Mouse (Mus musculus) CH12.LX (cell line): ENCODE data around the gene Scel.

Experiments used
- BHLHE40 ChIP-seq: IDR thresholded peaks from 2 replicates; pipeline ENCODE4 v1.6.1; 2011; ENCODE audit warnings: mild to moderate bottlenecking, low read depth, low read length, improper control_type of control experiment
- CTCF ChIP-seq, 2 experiments: IDR thresholded peaks in 1 of 2; conservative IDR thresholded peaks in 1 of 2; 2 replicates each; pipeline ENCODE4 v1.5.1; 2011 to 2012; ENCODE audit warnings: low read depth in 2 of 2, low read length in 2 of 2, improper control_type of control experiment in 1 of 2, inconsistent platforms in 1 of 2, mild to moderate bottlenecking in 1 of 2, moderate library complexity in 1 of 2
- E2F4 ChIP-seq: IDR thresholded peaks from 2 replicates; pipeline ENCODE4 v1.6.1; 2011; ENCODE audit warnings: low read depth, low read length, improper control_type of control experiment; ENCODE audit not compliant: insufficient replicate concordance
- ELF1 ChIP-seq: IDR thresholded peaks from 2 replicates; pipeline ENCODE4 v1.6.1; 2014; ENCODE audit warnings: low read depth, mild to moderate bottlenecking, inconsistent platforms, low read length, improper control_type of control experiment
- JUND ChIP-seq: conservative IDR thresholded peaks from 2 replicates; pipeline ENCODE4 v1.6.1; 2011; ENCODE audit warnings: low read depth, low read length, improper control_type of control experiment
- MAZ ChIP-seq: IDR thresholded peaks from 2 replicates; pipeline ENCODE4 v1.6.1; 2012; ENCODE audit warnings: low read depth, mild to moderate bottlenecking, inconsistent platforms, low read length, improper control_type of control experiment, moderate library complexity
- MYC ChIP-seq: IDR thresholded peaks from 2 replicates; pipeline ENCODE4 v1.6.1; 2011; ENCODE audit warnings: low read depth, mild to moderate bottlenecking, improper control_type of control experiment, low read length
- PAX5 ChIP-seq: IDR thresholded peaks from 2 replicates; pipeline ENCODE4 v1.6.1; 2012; ENCODE audit warnings: low read length, inconsistent platforms, mixed read lengths
- POLR2A ChIP-seq: IDR thresholded peaks from 2 replicates; pipeline ENCODE4 v1.6.1; 2011; ENCODE audit warnings: low read depth, mild to moderate bottlenecking, improper control_type of control experiment, low read length
- SIN3A ChIP-seq: IDR thresholded peaks from 2 replicates; pipeline ENCODE4 v1.6.1; 2012; ENCODE audit warnings: low read length, improper control_type of control experiment, inconsistent platforms
- UBTF ChIP-seq: IDR thresholded peaks from 2 replicates; pipeline ENCODE4 v1.6.1; 2012; ENCODE audit warnings: low read depth, mild to moderate bottlenecking, inconsistent platforms, low read length, improper control_type of control experiment, moderate library complexity
- USF1 ChIP-seq: IDR thresholded peaks from 2 replicates; pipeline ENCODE4 v1.6.1; 2014; ENCODE audit warnings: low read depth, mild to moderate bottlenecking, inconsistent platforms, low read length, improper control_type of control experiment
- ZMIZ1 ChIP-seq: IDR thresholded peaks from 2 replicates; pipeline ENCODE4 v1.6.1; 2012; ENCODE audit warnings: low read depth, mild to moderate bottlenecking, inconsistent platforms, low read length, improper control_type of control experiment

DNA sequence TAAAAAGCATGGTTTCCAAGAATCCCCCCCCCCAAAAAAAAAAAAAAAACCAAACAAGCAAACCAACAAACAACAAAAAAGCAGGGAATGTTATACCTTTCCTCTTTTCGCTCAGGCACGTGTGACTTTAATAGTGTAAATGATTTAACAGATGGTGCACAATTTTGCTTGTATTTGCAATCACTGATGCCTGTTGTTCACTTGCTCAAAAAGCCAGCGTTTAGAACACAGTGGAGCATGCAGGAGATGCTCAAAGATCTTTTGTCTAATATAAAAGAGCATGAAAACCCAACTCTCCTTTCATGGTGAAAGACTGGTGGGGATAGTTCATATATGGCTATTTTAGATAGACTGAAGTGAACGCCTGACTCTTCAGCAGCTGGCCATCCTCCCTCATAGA lies 136.2 kb downstream of the Scel start:
- no peak for TF ChIP-seq SIN3A
- TF ChIP-seq CTCF (conservative IDR thresholded peaks at IDR 0.05 in 1 of 2, IDR thresholded peaks at IDR 0.05 in 1 of 2; ENCODE audit: low read depth in 2 of 2, low read length in 2 of 2): no peak
- no peak for TF ChIP-seq UBTF
- peak; percentile 9; the same call in 1 of the 2 replicates for TF ChIP-seq MAZ
- no peak for TF ChIP-seq MYC
- TF ChIP-seq JUND: no peak
- no peak for TF ChIP-seq E2F4
- TF ChIP-seq USF1: no peak
- no peak for TF ChIP-seq POLR2A
- TF ChIP-seq PAX5: no peak
- no peak; the same call in 1 of the 2 replicates for TF ChIP-seq ZMIZ1
- TF ChIP-seq ELF1: no peak
- no peak for TF ChIP-seq BHLHE40
